Mouse (Mus musculus) forebrain, postnatal 0 days (tissue): ENCODE data around the gene Cpox. TPM values are rescaled to one million over a fixed set of nuclear protein-coding genes. Genes with fewer than 3 reads are reported as not detected.

Source experiments
- ATAC-seq: fragments of 200-750 bp; cut with Nextera tagmentation; 2 replicates; pipeline ENCODE4 v1.8.0; 2017; ENCODE audit warnings: mild to moderate bottlenecking, moderate library complexity
- DNase-seq: peaks from one replicate; pipeline ENCODE4 v3.0.0-alpha.2; 2015
- H3K27ac ChIP-seq: fragments of 300-500 bp; sonication (generic); 2 replicates; pipeline ENCODE4 v1.5.1; 2014; ENCODE audit warnings: low read depth, mild to moderate bottlenecking, antibody characterized with exemption, low read length, moderate library complexity, mixed read lengths
- H3K27me3 ChIP-seq: fragments of 300-500 bp; sonication (generic); 2 replicates; pipeline ENCODE4 v1.6.1; 2014; ENCODE audit warnings: mild to moderate bottlenecking, low read length, mixed read lengths; ENCODE audit not compliant: insufficient read depth
- H3K36me3 ChIP-seq: fragments of 300-500 bp; sonication (generic); 2 replicates; pipeline ENCODE4 v1.6.1; 2014; ENCODE audit warnings: mild to moderate bottlenecking, moderate library complexity; ENCODE audit not compliant: insufficient read depth
- H3K4me1 ChIP-seq: fragments of 300-500 bp; sonication (generic); 2 replicates; pipeline ENCODE4 v1.6.1; 2014; ENCODE audit warnings: antibody characterized with exemption; ENCODE audit not compliant: insufficient read depth
- H3K4me2 ChIP-seq: fragments of 300-500 bp; sonication (generic); 2 replicates; pipeline ENCODE4 v1.6.1; 2014; ENCODE audit warnings: low read depth, mild to moderate bottlenecking, moderate library complexity
- H3K4me3 ChIP-seq: fragments of 300-500 bp; sonication (generic); 2 replicates; pipeline ENCODE4 v1.5.1; 2014; ENCODE audit warnings: low read depth, low read length, mixed read lengths
- H3K9ac ChIP-seq: fragments of 300-500 bp; sonication (generic); 2 replicates; pipeline ENCODE4 v1.6.1; 2014; ENCODE audit warnings: mild to moderate bottlenecking
- H3K9me3 ChIP-seq: fragments of 300-500 bp; sonication (generic); 2 replicates; pipeline ENCODE4 v1.6.1; 2016; ENCODE audit warnings: low read length
- CTCF ChIP-seq: sonication (generic); IDR thresholded peaks from 2 replicates; pipeline ENCODE4 v1.5.1; 2016; ENCODE audit warnings: antibody characterized with exemption, control low read depth, low read depth
- WGBS: fragments of 180-500 bp; shearing (Covaris S2); extraction: QIAGEN DNeasy Blood & Tissue Kit; methylation state at CpG from one replicate; pipeline ENCODE4 v1.1.7; 2014; 5-methylcytosine and 5-hydroxymethylcytosine counted together
- polyA plus RNA-seq: library from polyadenylated mRNA; unstranded; fragments of >200 nt; fragmentation: Nextera tagmentation; extraction: Ambion mirVana; gene quantifications from 2 replicates; pipeline ENCODE4 v1.2.1, GENCODE M21; 2015
- total RNA-seq: library from RNA; depleted of rRNA; stranded (reverse); fragments of >200 nt; gene quantifications from 2 replicates; pipeline ENCODE4 v1.2.3, GENCODE M21; 2014

The Cpox gene
- total and polyA plus RNA-seq, 2 experiments from 2014 or later: 10.0 to 22.4 TPM

DNA sequence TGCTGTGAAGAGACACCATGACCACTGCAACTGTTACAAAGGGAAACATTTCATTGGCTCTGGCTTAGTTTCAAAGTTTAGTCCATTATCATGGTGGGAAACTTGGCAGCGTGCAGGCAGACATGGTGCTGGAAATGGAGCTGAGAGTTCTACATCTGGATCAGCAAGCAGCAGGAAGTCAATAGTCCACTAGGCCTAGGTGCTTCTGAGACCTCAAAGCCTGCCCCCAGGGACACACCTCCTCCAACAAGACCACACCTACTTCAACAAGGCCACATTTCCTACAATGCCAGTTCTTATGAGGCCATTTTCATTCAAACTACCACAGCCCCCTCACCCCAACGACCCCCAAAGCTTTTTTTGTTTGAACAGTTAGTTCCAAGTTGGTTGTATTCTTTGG is 40.4 kb upstream of the Cpox start:
- H3K4me1 ChIP-seq: no peaks in the 10 kb centered on the region
- H3K27ac ChIP-seq: no peak overlapping the region
- H3K9me3 ChIP-seq: no peaks in the 10 kb centered on the region
- no peak for DNase-seq
- H3K9ac ChIP-seq: no peak overlapping the region
- 58% methylated on average over 2 of the region's 2 CpGs for WGBS
- H3K4me3 ChIP-seq: no peak overlapping the region
- no peaks in the 10 kb centered on the region for H3K27me3 ChIP-seq
- H3K36me3 ChIP-seq: no peaks in the 10 kb centered on the region
- no peak overlapping the region for H3K4me2 ChIP-seq
- no peak for TF ChIP-seq CTCF
- no peak for ATAC-seq

- no peaks in the 10 kb centered on the region for H3K4me1 ChIP-seq
- no peak overlapping the region for H3K4me3 ChIP-seq
- no peak for TF ChIP-seq CTCF
- H3K4me2 ChIP-seq: no peak overlapping the region
- DNase-seq: no peak
- H3K9ac ChIP-seq: no peak overlapping the region
- H3K9me3 ChIP-seq: no peaks in the 10 kb centered on the region
- WGBS: 37% methylated on average over 2 of the region's 2 CpGs
- H3K27ac ChIP-seq: no peak overlapping the region
- H3K27me3 ChIP-seq: no peaks in the 10 kb centered on the region
- no peak for ATAC-seq
- H3K36me3 ChIP-seq: no peaks in the 10 kb centered on the region
These were observed 34.2 kb upstream of the Cpox start for GRCm38 (mm10) chr16:58635866-58636265.

- WGBS: 84% methylated on average over 4 of the region's 4 CpGs
- no peaks in the 10 kb centered on the region for H3K4me1 ChIP-seq
These were observed 32.6 kb upstream of the Cpox start for GRCm38 (mm10) chr16:58637448-58637847.

GRCm38 (mm10) chr16:58638016-58638415 is 32.1 kb upstream of the Cpox start:
- Histone ChIP-seq H3K27ac (no peak overlapping the region), H3K27me3 (no peaks in the 10 kb centered on the region), H3K9ac (no peak overlapping the region), H3K4me3 (no peak overlapping the region), H3K36me3 (no peaks in the 10 kb centered on the region), H3K4me2 (no peak overlapping the region), H3K4me1 (no peaks in the 10 kb centered on the region), H3K9me3 (no peaks in the 10 kb centered on the region)
- 74% methylated on average over 7 of the region's 7 CpGs for whole genome bisulfite sequencing
- no peak for TF ChIP-seq CTCF
- DNase-seq (no peak), ATAC-seq (no peak)

More at GRCm38 (mm10) chr16:58637448-58637847, 32.6 kb upstream of the Cpox start:
- Histone ChIP-seq H3K27me3 (no peaks in the 10 kb centered on the region), H3K4me3 (no peak overlapping the region), H3K9me3 (no peaks in the 10 kb centered on the region), H3K36me3 (no peaks in the 10 kb centered on the region), H3K4me2 (no peak overlapping the region), H3K27ac (no peak overlapping the region), H3K9ac (no peak overlapping the region)
- DNase-seq (no peak), ATAC-seq (no peak)
- no peak for TF ChIP-seq CTCF

GRCm38 (mm10) chr16:58638689-58639175 is 31.4 kb upstream of the Cpox start, which contains the start of gene E330017A01Rik:
Gene E330017A01Rik (minus strand): TSS chr16:58638739.
- Histone ChIP-seq H3K27me3 (no peaks in the 10 kb centered on the region), H3K9me3 (no peaks in the 10 kb centered on the region), H3K27ac (no peak within 1 kb of the TSS), H3K4me2 (no peak within 1 kb of the TSS), H3K9ac (no peak within 1 kb of the TSS), H3K4me1 (no peaks in the 10 kb centered on the region), H3K36me3 (no peaks in the 10 kb centered on the region), H3K4me3 (no peak within 1 kb of the TSS)
- DNase-seq (no peak), ATAC-seq (no peak)
- 75% methylated on average over 3 of the region's 3 CpGs for WGBS
- no peak for TF ChIP-seq CTCF

- Histone ChIP-seq H3K27me3 (no peaks in the 10 kb centered on the region), H3K4me2 (no peak overlapping the region), H3K9me3 (no peaks in the 10 kb centered on the region), H3K9ac (no peak overlapping the region), H3K4me1 (no peaks in the 10 kb centered on the region), H3K36me3 (no peaks in the 10 kb centered on the region), H3K27ac (no peak overlapping the region), H3K4me3 (no peak overlapping the region)
- 93% methylated on average over 10 of the region's 10 CpGs for WGBS
- DNase-seq (no peak), ATAC-seq (no peak)
- no peak for TF ChIP-seq CTCF
These were observed 20.1 kb upstream of the Cpox start for GRCm38 (mm10) chr16:58649979-58650378.

DNA sequence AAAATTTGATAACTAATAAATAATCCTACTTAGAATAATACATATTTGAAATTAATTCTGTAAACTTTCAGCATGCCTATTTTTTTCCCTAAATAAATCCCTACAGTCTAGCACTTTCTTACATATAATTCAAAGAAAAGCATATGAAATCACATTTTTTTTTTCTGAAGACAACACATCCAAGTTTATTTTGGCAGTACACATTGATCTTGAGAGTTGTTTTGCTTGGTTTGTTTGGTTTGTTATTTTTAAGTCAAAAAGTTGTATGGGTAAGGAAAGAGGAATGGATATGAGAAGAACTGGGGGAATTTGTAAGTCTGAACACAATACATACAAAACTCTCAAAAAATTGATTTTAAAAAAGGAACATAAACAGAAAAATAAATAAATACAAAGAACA is 14.3 kb upstream of the Cpox start:
- no peak overlapping the region for H3K9ac ChIP-seq
- no peak overlapping the region for H3K27ac ChIP-seq
- no peak overlapping the region for H3K4me2 ChIP-seq
- H3K36me3 ChIP-seq: no peaks in the 10 kb centered on the region
- H3K4me1 ChIP-seq: no peaks in the 10 kb centered on the region
- H3K4me3 ChIP-seq: no peak overlapping the region
- TF ChIP-seq CTCF: no peak
- ATAC-seq: no peak
- DNase-seq: no peak
- H3K9me3 ChIP-seq: no peaks in the 10 kb centered on the region
- no peaks in the 10 kb centered on the region for H3K27me3 ChIP-seq
